Mouse (Mus musculus) lung, embryonic 14.5 days (tissue): Measurements from ENCODE around the gene Shc3. TPM values are rescaled to one million over a fixed set of nuclear protein-coding genes. Genes with fewer than 3 reads are reported as not detected.
A peak's percentile ranks its signal among the peaks of the same experiment; 100 is the strongest.

Experiments used
- ATAC-seq: fragments of 200-750 bp; cut with Nextera tagmentation; 2 replicates; pipeline ENCODE4 v1.8.0; 2017; ENCODE audit warnings: mild to moderate bottlenecking, moderate TSS enrichment, moderate library complexity; ENCODE audit not compliant: insufficient read depth
- DNase-seq: peaks from one replicate; pipeline ENCODE4 v3.0.0-alpha.2; 2015
- H3K27ac ChIP-seq: fragments of 300-500 bp; sonication (generic); 2 replicates; pipeline ENCODE4 v1.5.1; 2014; ENCODE audit warnings: low read depth, mild to moderate bottlenecking, moderate library complexity
- H3K27me3 ChIP-seq: fragments of 300-500 bp; sonication (generic); 2 replicates; pipeline ENCODE4 v1.6.1; 2014; ENCODE audit warnings: low read length, control low read depth; ENCODE audit not compliant: insufficient read depth
- H3K36me3 ChIP-seq: fragments of 300-500 bp; sonication (generic); 2 replicates; pipeline ENCODE4 v1.6.1; 2014; ENCODE audit warnings: control low read depth; ENCODE audit not compliant: insufficient read depth
- H3K4me1 ChIP-seq: fragments of 300-500 bp; sonication (generic); 2 replicates; pipeline ENCODE4 v1.6.1; 2014; ENCODE audit warnings: antibody characterized with exemption, control low read depth; ENCODE audit not compliant: insufficient read depth
- H3K4me2 ChIP-seq: fragments of 300-500 bp; sonication (generic); 2 replicates; pipeline ENCODE4 v1.6.1; 2014; ENCODE audit warnings: mild to moderate bottlenecking
- H3K4me3 ChIP-seq: fragments of 300-500 bp; sonication (generic); 2 replicates; pipeline ENCODE4 v1.5.1; 2014; ENCODE audit warnings: low read depth, low read length
- H3K9ac ChIP-seq: fragments of 300-500 bp; sonication (generic); 2 replicates; pipeline ENCODE4 v1.6.1; 2014
- H3K9me3 ChIP-seq: fragments of 300-500 bp; sonication (generic); 2 replicates; pipeline ENCODE4 v1.6.1; 2016; ENCODE audit warnings: low read depth, low read length, control low read depth
- CTCF ChIP-seq: IDR thresholded peaks from 2 replicates; pipeline ENCODE4 v1.5.1; 2016; ENCODE audit warnings: antibody characterized with exemption, low read depth
- WGBS: fragments of 180-500 bp; shearing (Covaris S2); extraction: QIAGEN DNeasy Blood & Tissue Kit; methylation state at CpG from one replicate; pipeline ENCODE4 v1.1.7; 2014; 5-methylcytosine and 5-hydroxymethylcytosine counted together
- polyA plus RNA-seq: library from polyadenylated mRNA; unstranded; fragments of >200 nt; fragmentation: Nextera tagmentation; extraction: Ambion mirVana; gene quantifications from 2 replicates; pipeline ENCODE4 v1.2.1, GENCODE M21; 2014

Shc3 gene
- polyA plus RNA-seq, 1 experiment from 2014 or later, result not detected

DNA sequence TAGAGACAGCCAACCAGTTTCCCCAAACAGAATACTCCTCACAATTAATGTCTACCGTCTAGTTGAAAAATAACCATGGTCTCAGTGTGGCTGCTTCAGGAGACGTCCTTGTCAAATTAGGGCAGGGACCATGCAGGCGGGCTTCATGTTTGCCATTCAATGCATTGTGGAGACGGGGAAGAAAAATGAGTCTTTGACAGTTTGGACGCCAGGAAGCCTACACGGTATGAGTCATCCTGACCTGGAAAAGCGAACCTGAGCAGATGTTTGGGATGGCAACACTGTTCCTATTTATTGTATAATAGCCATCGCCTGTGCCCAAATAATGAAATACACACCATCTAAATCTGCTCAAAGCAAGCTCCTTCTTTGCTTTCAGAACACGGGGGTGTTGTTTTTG is 83.9 kb downstream of the Shc3 start:
- Histone ChIP-seq H3K27ac (no peak overlapping the region), H3K4me3 (no peak overlapping the region), H3K9me3 (no peaks in the 10 kb centered on the region), H3K4me2 (no peak overlapping the region), H3K36me3 (no peaks in the 10 kb centered on the region), H3K9ac (no peak overlapping the region), H3K27me3 (no peaks in the 10 kb centered on the region), H3K4me1 (no peaks in the 10 kb centered on the region)
- no peak for ATAC-seq
- 73% methylated on average over 9 of the region's 9 CpGs for WGBS
- no peak for TF ChIP-seq CTCF
- DNase-seq, result no peak

DNA sequence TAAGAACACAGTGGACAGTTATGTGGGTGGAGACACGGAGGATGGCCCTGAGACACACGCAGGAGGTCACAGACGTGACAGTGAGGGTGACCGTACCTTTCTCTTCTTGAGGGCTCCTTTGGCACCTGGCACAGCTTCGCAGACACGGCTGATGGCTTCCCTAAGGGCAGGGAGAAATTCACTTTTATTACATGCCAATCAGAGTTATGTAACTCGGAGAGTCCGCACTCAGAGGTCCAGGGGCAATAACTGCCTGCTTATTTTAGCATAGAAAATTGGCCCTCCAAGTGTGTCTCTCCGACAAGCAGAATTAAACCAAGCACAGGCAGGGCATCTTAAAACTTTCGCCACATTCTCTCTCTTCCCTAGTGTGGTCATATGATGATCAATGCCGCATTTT is 86.4 kb downstream of the Shc3 start:
- H3K36me3 ChIP-seq, result no peaks in the 10 kb centered on the region
- ATAC-seq (no peak), DNase-seq (no peak)
- no peaks in the 10 kb centered on the region for H3K27me3 ChIP-seq
- no peak overlapping the region for H3K4me2 ChIP-seq
- no peak overlapping the region for H3K4me3 ChIP-seq
- H3K27ac ChIP-seq, result no peak overlapping the region
- TF ChIP-seq CTCF, result no peak
- WGBS, result 83% methylated on average over 11 of the region's 11 CpGs
- no peak overlapping the region for H3K9ac ChIP-seq
- H3K4me1 ChIP-seq, result no peaks in the 10 kb centered on the region
- no peaks in the 10 kb centered on the region for H3K9me3 ChIP-seq

DNA sequence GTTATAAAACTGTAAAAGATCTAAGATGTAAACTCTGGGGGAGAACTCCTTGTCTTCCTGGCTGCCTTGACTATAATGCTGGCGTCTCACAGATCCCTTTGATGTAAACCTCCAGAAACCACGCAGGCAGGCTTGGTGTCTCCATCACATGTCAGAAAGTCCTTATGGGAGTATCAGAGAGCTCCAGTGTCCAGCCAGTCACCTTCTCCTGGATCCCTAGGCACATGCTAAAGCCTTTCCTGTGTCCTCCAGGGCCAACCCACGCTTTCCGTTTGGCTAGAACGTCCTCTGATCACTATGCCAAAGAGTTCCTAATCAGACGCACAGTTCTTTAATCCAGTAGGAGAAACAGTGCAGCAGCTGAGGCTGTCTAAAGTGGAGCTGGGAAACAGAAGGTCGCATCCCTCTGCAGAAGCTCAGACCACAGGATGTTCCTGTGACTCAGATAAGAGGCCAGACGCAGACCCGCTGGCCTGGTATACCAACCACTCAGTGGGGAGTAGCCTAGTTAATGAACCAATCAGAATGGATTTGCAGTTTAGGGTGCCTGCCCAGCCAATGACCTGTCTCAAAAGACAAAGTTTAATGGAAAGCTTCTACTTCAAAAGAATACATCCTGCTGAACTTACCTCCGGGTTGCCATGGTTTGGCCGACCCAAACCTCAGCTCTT is 88.7 kb downstream of the Shc3 start:
- TF ChIP-seq CTCF, result no peak
- ATAC-seq, result no peak
- Histone ChIP-seq H3K27ac (no peak overlapping the region), H3K4me3 (no peak overlapping the region), H3K36me3 (no peaks in the 10 kb centered on the region), H3K9me3 (no peaks in the 10 kb centered on the region), H3K4me1 (no peaks in the 10 kb centered on the region), H3K4me2 (no peak overlapping the region), H3K27me3 (no peaks in the 10 kb centered on the region), H3K9ac (no peak overlapping the region)
- no peak for DNase-seq
- WGBS, result 71% methylated on average over 11 of the region's 11 CpGs

- Histone ChIP-seq H3K9me3 (no peaks in the 10 kb centered on the region), H3K36me3 (no peaks in the 10 kb centered on the region), H3K27me3 (no peaks in the 10 kb centered on the region), H3K4me2 (no peak overlapping the region), H3K4me3 (no peak overlapping the region), H3K4me1 (no peaks in the 10 kb centered on the region), H3K9ac (no peak overlapping the region), H3K27ac (no peak overlapping the region)
- DNase-seq (no peak), ATAC-seq (no peak)
- WGBS, result 78% methylated on average over 11 of the region's 11 CpGs
- no peak for TF ChIP-seq CTCF
Observed at GRCm38 (mm10) chr13:51479826-51480225, 89.4 kb downstream of the Shc3 start.

DNA sequence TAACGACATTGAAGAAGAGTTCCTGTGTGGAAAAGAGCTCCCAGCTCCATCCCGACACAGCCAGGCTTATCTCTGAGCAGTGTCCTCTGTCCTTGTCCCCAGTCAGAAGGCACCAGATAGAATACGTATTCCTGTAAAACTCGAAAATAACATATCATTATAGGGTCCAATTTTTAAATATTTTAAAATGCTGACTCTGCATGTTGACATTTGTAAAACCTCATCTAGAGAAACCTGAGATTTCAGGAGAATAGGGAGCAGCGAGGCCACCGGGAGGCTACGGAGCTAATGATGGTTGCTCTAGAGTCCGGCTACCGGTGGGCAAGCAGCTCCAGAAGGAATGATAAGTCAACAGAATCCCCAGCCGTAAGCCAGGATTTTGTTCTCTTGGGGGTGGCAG is 92.2 kb downstream of the Shc3 start:
- 71% methylated on average over 10 of the region's 10 CpGs for WGBS
- ATAC-seq, result no peak

GRCm38 (mm10) chr13:51468697-51469250 is 100.4 kb downstream of the Shc3 start:
- WGBS, result 64% methylated on average over 17 of the region's 17 CpGs
- Histone ChIP-seq H3K36me3 (no peaks in the 10 kb centered on the region), H3K4me2 (0 out of 2 replicates have a peak overlapping the region, but pooled peaks have one; percentile 23), H3K27me3 (no peaks in the 10 kb centered on the region), H3K4me1 (no peaks in the 10 kb centered on the region), H3K9ac (no peak overlapping the region), H3K27ac (no peak overlapping the region), H3K4me3 (no peak overlapping the region), H3K9me3 (no peaks in the 10 kb centered on the region)
- DNase-seq, result peak; percentile 26
- ATAC-seq, result no peak
- TF ChIP-seq CTCF, result no peak

More for the DNA sequence above, 92.2 kb downstream of the Shc3 start:
- TF ChIP-seq CTCF, result no peak
- Histone ChIP-seq H3K27me3 (no peaks in the 10 kb centered on the region), H3K27ac (no peak overlapping the region), H3K4me2 (no peak overlapping the region), H3K36me3 (no peaks in the 10 kb centered on the region), H3K9ac (no peak overlapping the region), H3K9me3 (no peaks in the 10 kb centered on the region), H3K4me1 (no peaks in the 10 kb centered on the region), H3K4me3 (no peak overlapping the region)
- no peak for DNase-seq

DNA sequence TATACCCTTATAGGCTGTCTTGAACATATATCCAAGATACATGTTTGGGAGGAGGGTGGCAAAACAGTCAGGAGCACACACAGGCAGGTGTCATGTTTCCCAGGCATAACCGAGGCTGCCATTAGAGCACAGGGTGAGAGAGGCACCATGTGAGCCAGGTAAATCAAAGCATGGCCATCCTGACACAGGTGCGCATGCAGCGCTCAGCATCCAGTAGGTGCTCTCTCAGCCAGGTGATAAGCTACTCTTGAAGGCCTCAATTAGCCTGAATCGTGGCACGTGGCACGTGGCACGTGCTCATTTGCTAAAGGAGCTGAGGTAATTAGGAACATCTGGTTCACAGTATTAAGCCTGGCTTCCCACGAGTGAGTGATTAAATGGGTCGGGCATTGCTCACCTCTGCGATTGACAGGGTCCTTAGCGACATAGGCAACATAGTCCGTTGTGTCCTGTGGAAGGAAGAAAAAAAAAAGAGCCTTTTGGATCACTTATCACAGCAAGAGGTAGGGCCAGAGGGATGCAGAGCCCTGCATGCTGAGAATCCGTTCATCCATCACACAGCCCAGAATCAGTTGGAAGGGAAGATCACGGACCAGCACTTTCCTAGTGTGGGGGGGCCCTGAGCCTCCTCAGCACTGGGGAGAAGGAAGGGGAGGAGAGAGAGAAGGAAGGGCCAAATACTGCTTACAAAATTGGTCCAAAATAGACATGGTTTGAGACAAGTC is 102.9 kb downstream of the Shc3 start:
- no peak overlapping the region for H3K4me3 ChIP-seq
- no peak overlapping the region for H3K9ac ChIP-seq
- DNase-seq (no peak), ATAC-seq (peak; percentile 28; the same call in 1 of the 2 replicates)
- H3K27me3 ChIP-seq, result no peaks in the 10 kb centered on the region
- no peak overlapping the region for H3K4me2 ChIP-seq
- whole genome bisulfite sequencing, result 72% methylated on average over 14 of the region's 14 CpGs
- no peak for TF ChIP-seq CTCF
- H3K9me3 ChIP-seq, result no peaks in the 10 kb centered on the region
- H3K36me3 ChIP-seq, result no peaks in the 10 kb centered on the region
- H3K27ac ChIP-seq, result no peak overlapping the region
- no peaks in the 10 kb centered on the region for H3K4me1 ChIP-seq
